Mouse (Mus musculus) ES-E14 (cell line): ENCODE measurements around the gene Thoc6.

Experiments
- CHD2 ChIP-seq: IDR thresholded peaks from 2 replicates; pipeline ENCODE4 v1.6.1; 2014; ENCODE audit warnings: mild to moderate bottlenecking, low read depth, low read length, inconsistent platforms
- HCFC1 ChIP-seq: IDR thresholded peaks from 2 replicates; pipeline ENCODE4 v1.6.1; 2012; ENCODE audit warnings: low read length, inconsistent platforms, borderline replicate concordance; ENCODE audit not compliant: insufficient read depth
- MAFK ChIP-seq: IDR thresholded peaks from 2 replicates; pipeline ENCODE4 v1.6.1; 2014; ENCODE audit warnings: mild to moderate bottlenecking, low read depth, low read length, inconsistent platforms; ENCODE audit not compliant: insufficient read depth
- ZC3H11A ChIP-seq: IDR thresholded peaks from 2 replicates; pipeline ENCODE4 v1.6.1; 2012; ENCODE audit warnings: low read depth, mild to moderate bottlenecking, inconsistent platforms, low read length, borderline replicate concordance
- ZNF384 ChIP-seq: IDR thresholded peaks from 2 replicates; pipeline ENCODE4 v1.6.1; 2012; ENCODE audit warnings: low read depth, low read length, inconsistent platforms

DNA sequence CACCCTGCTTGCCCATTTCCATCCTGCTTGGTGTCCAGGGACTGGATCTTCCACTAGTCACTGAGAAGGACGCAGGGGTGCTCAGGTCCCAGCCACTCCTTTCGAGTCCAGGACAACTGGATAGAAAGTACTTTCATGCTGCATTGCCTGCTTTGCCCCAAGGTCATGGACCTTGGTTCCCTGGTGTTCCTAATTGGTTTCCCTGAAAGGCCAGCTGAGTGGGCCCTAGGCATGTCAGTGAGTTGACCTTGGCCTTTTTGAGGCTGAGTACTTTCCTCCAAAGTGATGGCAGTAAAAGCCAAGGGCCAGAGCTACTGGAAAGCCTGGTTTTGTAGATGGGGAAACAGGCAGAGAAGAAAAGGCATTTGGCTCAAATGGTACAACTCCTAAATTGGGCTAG, 48.2 kb upstream of the Thoc6 start:
- TF ChIP-seq ZNF384, result no peak
- TF ChIP-seq HCFC1, result no peak
- no peak for TF ChIP-seq MAFK
- no peak for TF ChIP-seq ZC3H11A
- no peak for TF ChIP-seq CHD2
